Mouse (Mus musculus) limb, embryonic 10.5 days (tissue): Measurements from ENCODE around the gene Mtfr1l. TPM values are rescaled to one million over a fixed set of nuclear protein-coding genes. Genes with fewer than 3 reads are reported as not detected.

Experiments
- DNase-seq: peaks from one replicate; pipeline ENCODE4 v3.0.0-alpha.2; 2017; ENCODE audit warnings: low spot score
- H3K27ac ChIP-seq: fragments of 300-500 bp; sonication (generic); 2 replicates; pipeline ENCODE4 v1.5.1; 2016; ENCODE audit warnings: mild to moderate bottlenecking
- H3K27me3 ChIP-seq: fragments of 300-500 bp; sonication (generic); 2 replicates; pipeline ENCODE4 v1.6.1; 2016; ENCODE audit warnings: low read depth, mild to moderate bottlenecking; ENCODE audit not compliant: poor library complexity, severe bottlenecking
- H3K36me3 ChIP-seq: fragments of 300-500 bp; sonication (generic); 2 replicates; pipeline ENCODE4 v1.6.1; 2016; ENCODE audit warnings: mild to moderate bottlenecking, moderate library complexity
- H3K4me1 ChIP-seq: fragments of 300-500 bp; sonication (generic); 2 replicates; pipeline ENCODE4 v1.6.1; 2016
- H3K4me3 ChIP-seq: fragments of 300-500 bp; sonication (generic); 2 replicates; pipeline ENCODE4 v1.5.1; 2016; ENCODE audit warnings: mild to moderate bottlenecking, moderate library complexity
- H3K9me3 ChIP-seq: fragments of 300-500 bp; sonication (generic); replicated peaks from 2 replicates; pipeline ENCODE4 v1.6.1; 2016; ENCODE audit warnings: mild to moderate bottlenecking
- WGBS: fragments of 180-500 bp; shearing (Covaris S2); methylation state at CpG from one replicate; pipeline ENCODE4 v1.1.7; 2016; 5-methylcytosine and 5-hydroxymethylcytosine counted together
- polyA plus RNA-seq: library from polyadenylated mRNA; unstranded; fragments of >200 nt; fragmentation: Nextera tagmentation; extraction: Ambion mirVana; gene quantifications from 2 replicates; pipeline ENCODE4 v1.2.1, GENCODE M21; 2016

The Mtfr1l gene
- polyA plus RNA-seq, 1 experiment from 2014 or later = 109 TPM

GRCm38 (mm10) chr4:134569831-134570230, 34.6 kb upstream of the Mtfr1l start:
- WGBS = 74% methylated on average over 8 of the region's 8 CpGs
- Histone ChIP-seq H3K27ac (no peak overlapping the region), H3K9me3 (no peaks in the 10 kb centered on the region), H3K36me3 (peaks cover 6% of the 10 kb centered on the region), H3K27me3 (peaks cover 16% of the 10 kb centered on the region; the same call in 1 of the 2 replicates), H3K4me3 (no peak overlapping the region), H3K4me1 (peaks cover 7% of the 10 kb centered on the region; the same call in 1 of the 2 replicates)
- DNase-seq = no peak

GRCm38 (mm10) chr4:134569205-134569604, 34.0 kb upstream of the Mtfr1l start:
- peaks cover 16% of the 10 kb centered on the region; the same call in 1 of the 2 replicates for H3K27me3 ChIP-seq
- no peaks in the 10 kb centered on the region for H3K9me3 ChIP-seq
- peak; percentile 56 for DNase-seq
- H3K4me1 ChIP-seq = peaks cover 7% of the 10 kb centered on the region; the same call in 1 of the 2 replicates
- H3K36me3 ChIP-seq = peaks cover 7% of the 10 kb centered on the region
- 73% methylated on average over 6 of the region's 6 CpGs for WGBS
- no peak overlapping the region for H3K27ac ChIP-seq
- no peak overlapping the region for H3K4me3 ChIP-seq

- no peaks in the 10 kb centered on the region for H3K9me3 ChIP-seq
- peaks cover 16% of the 10 kb centered on the region; the same call in 1 of the 2 replicates for H3K27me3 ChIP-seq
- no peak overlapping the region for H3K4me3 ChIP-seq
- H3K36me3 ChIP-seq = peaks cover 7% of the 10 kb centered on the region; the same call in 1 of the 2 replicates
- H3K27ac ChIP-seq = 0 out of 2 replicates have a peak overlapping the region, but pooled peaks have one; percentile 10
- H3K4me1 ChIP-seq = peaks cover 7% of the 10 kb centered on the region; the same call in 1 of the 2 replicates
- 34% methylated on average over 19 of the region's 19 CpGs for WGBS
- DNase-seq = no peak
Observed at GRCm38 (mm10) chr4:134567377-134568226, 32.4 kb upstream of the Mtfr1l start.

DNA sequence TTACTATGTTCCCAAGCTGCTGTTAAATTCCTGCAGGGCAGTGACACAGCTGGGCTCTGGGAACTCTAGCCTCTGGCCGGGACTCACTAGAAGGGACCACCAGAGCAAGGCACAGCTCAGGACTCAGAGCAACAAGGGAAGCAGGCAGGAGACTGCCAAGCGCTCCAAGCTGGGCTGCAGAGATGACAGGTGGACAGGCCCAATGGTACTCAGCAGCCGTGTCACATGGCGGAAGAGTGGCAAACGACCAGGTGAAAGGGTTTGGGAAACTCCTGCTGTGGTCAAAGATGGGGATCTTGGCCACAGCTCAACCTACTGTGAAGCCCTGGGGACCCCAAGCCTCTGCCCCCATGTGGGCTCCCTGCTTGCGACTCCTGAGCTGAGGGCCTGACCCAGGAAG, 28.9 kb upstream of the Mtfr1l start:
- H3K9me3 ChIP-seq = no peaks in the 10 kb centered on the region
- H3K4me3 ChIP-seq = no peak overlapping the region
- H3K4me1 ChIP-seq = peaks cover 9% of the 10 kb centered on the region
- no peak overlapping the region for H3K27ac ChIP-seq
- peaks cover 16% of the 10 kb centered on the region; the same call in 1 of the 2 replicates for H3K27me3 ChIP-seq
- peaks cover 7% of the 10 kb centered on the region; the same call in 1 of the 2 replicates for H3K36me3 ChIP-seq
- DNase-seq = no peak
- WGBS = 84% methylated on average over 6 of the region's 6 CpGs

GRCm38 (mm10) chr4:134563624-134564023, 28.4 kb upstream of the Mtfr1l start:
- no peak overlapping the region for H3K27ac ChIP-seq
- WGBS = 90% methylated on average over 16 of the region's 16 CpGs
- no peaks in the 10 kb centered on the region for H3K9me3 ChIP-seq
- H3K36me3 ChIP-seq = peaks cover 7% of the 10 kb centered on the region; the same call in 1 of the 2 replicates
- peaks cover 13% of the 10 kb centered on the region for H3K4me1 ChIP-seq
- H3K27me3 ChIP-seq = peaks cover 11% of the 10 kb centered on the region; the same call in 1 of the 2 replicates
- DNase-seq = no peak
- H3K4me3 ChIP-seq = no peak overlapping the region

DNA sequence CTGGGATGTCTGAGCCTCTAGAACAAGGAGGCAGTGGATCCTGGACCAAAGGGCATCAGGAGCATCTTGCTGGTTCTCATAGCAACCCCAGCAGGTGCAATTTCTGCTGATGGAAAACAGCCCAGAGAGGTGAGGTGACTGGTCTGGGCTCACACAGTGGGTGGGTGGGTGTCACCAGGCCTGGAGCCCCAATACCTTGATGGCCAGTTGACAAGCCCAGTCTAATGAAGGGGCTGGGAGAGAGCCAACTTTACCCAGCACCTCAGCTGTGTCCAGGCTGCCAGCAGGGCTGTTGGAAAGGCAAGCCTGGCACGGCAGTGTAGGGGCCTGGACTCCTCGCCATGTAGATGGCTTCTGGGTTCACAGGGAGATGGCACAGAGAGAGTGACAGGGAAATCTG, 26.8 kb upstream of the Mtfr1l start:
- Histone ChIP-seq H3K36me3 (peaks cover 7% of the 10 kb centered on the region; the same call in 1 of the 2 replicates), H3K27me3 (no peaks in the 10 kb centered on the region), H3K4me1 (peaks cover 19% of the 10 kb centered on the region), H3K9me3 (no peaks in the 10 kb centered on the region), H3K27ac (no peak overlapping the region), H3K4me3 (no peak overlapping the region)
- no peak for DNase-seq
- 90% methylated on average over 2 of the region's 2 CpGs for WGBS

DNA sequence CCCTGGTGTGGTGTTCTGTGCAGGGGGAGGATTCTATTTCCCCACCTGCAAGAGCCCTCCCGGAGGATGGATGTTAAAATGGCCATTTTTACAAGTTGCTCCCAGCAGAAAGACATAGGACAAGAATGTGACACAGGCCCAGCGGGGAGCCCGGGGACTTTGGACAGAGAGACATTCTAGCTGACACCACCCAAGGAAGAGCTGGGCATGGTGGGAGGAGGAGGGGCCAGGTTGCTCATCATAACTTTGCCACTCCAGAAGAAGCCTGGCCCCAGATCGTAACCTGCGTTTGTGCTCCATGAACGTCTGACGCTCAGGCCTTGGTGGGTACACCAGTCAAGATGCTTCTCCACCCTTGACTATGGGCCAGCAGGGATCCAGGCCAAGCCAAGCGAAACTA, 25.5 kb upstream of the Mtfr1l start:
- Histone ChIP-seq H3K9me3 (no peaks in the 10 kb centered on the region), H3K4me1 (peaks cover 19% of the 10 kb centered on the region), H3K36me3 (peaks cover 7% of the 10 kb centered on the region; the same call in 1 of the 2 replicates), H3K27me3 (no peaks in the 10 kb centered on the region), H3K4me3 (no peak overlapping the region), H3K27ac (no peak overlapping the region)
- no peak for DNase-seq
- WGBS = 92% methylated on average over 8 of the region's 8 CpGs

DNA sequence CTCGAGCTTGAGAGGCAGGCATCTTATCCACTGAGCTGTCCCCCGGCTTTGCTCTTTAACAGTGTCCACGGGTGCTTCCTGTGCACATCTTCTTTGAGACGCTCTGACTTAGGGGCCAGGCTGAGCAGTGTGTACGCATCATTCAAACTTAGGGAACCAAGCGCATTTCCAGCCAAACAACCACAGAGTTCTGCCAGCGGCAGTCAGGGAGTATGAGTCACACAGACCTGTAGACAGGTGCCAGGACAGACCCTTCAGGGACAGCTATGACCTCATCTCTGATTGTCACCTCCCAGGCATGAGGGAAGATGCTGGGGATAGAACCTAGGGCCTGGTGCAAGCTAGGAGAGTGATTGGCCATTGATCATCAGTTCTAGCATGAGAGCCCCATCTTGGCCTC, 24.0 kb upstream of the Mtfr1l start:
- Histone ChIP-seq H3K9me3 (no peaks in the 10 kb centered on the region), H3K4me1 (peaks cover 24% of the 10 kb centered on the region), H3K27me3 (no peaks in the 10 kb centered on the region), H3K36me3 (no peaks in the 10 kb centered on the region), H3K27ac (peak overlapping the region; percentile 54; the same call in 1 of the 2 replicates), H3K4me3 (no peak overlapping the region)
- no peak for DNase-seq
- 85% methylated on average over 7 of the region's 7 CpGs for WGBS

GRCm38 (mm10) chr4:134558570-134559113, 23.5 kb upstream of the Mtfr1l start:
- no peaks in the 10 kb centered on the region for H3K9me3 ChIP-seq
- no peak overlapping the region for H3K4me3 ChIP-seq
- peak overlapping the region; percentile 54 for H3K27ac ChIP-seq
- peaks cover 24% of the 10 kb centered on the region for H3K4me1 ChIP-seq
- no peaks in the 10 kb centered on the region for H3K36me3 ChIP-seq
- 44% methylated on average over 9 of the region's 9 CpGs for WGBS
- peak; percentile 49 for DNase-seq
- H3K27me3 ChIP-seq = no peaks in the 10 kb centered on the region

- WGBS = 20% methylated on average over 16 of the region's 16 CpGs
- Histone ChIP-seq H3K4me1 (peaks cover 24% of the 10 kb centered on the region), H3K36me3 (no peaks in the 10 kb centered on the region), H3K4me3 (no peak overlapping the region), H3K27me3 (no peaks in the 10 kb centered on the region), H3K9me3 (no peaks in the 10 kb centered on the region), H3K27ac (no peak overlapping the region)
- DNase-seq = peak; percentile 58
Observed at GRCm38 (mm10) chr4:134557626-134558249, 22.6 kb upstream of the Mtfr1l start.

DNA sequence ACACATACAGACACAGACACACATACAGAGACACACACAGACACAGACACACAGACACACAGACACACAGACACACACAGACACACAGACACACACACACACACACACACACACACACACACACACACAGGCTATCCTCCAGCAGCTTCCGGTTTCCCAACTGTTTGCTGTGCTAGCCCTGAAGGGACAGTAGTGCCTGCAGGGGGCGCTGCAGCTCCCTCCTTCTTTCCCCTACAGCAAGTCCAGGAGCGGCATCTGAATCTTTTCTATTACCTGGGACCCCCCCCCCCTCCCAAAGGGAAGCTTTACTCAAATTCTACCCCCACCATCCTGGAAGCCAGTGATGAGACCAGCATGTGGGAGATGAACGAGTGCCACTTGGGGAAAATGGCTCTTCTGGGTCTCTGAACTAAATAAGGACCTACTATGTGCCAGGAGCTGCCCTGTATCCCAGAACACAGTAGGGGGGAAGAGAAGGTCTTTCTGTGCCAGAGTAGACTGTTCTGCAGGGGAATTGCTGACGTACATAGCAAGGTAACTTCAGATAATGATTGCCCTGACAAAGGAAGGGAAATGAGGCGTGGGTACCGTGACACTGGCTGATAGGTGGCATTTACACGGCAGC, 20.9 kb upstream of the Mtfr1l start:
- Histone ChIP-seq H3K4me1 (peaks cover 35% of the 10 kb centered on the region), H3K27me3 (no peaks in the 10 kb centered on the region), H3K27ac (no peak overlapping the region), H3K36me3 (no peaks in the 10 kb centered on the region), H3K9me3 (no peaks in the 10 kb centered on the region), H3K4me3 (no peak overlapping the region)
- DNase-seq = no peak
- WGBS = 71% methylated on average over 8 of the region's 8 CpGs

DNA sequence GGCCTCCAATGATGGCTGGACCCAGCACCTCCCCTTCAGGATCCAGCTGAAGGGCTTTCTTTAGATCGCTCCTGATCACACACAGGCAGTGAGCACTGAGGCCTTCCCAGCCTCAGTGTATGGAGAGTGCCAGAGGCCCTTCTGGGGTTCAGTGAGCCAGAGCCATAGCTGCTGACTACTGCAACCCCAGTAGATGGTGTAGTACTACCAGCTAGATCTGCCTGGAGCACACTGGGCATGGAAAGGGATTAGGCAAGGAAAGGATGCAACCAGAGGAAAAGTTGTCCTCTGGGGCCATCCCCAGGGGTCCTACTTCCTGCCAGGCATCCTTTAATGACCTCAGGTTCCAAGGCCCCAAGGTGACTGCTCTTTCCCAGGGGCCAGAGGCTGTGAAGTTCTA, 18.4 kb upstream of the Mtfr1l start:
- Histone ChIP-seq H3K9me3 (peaks cover 9% of the 10 kb centered on the region), H3K4me1 (peaks cover 33% of the 10 kb centered on the region)
- WGBS = 82% methylated on average over 1 of the region's 1 CpGs

More for the DNA sequence above, 18.4 kb upstream of the Mtfr1l start:
- Histone ChIP-seq H3K36me3 (peaks cover 24% of the 10 kb centered on the region), H3K4me3 (no peak overlapping the region), H3K27ac (no peak overlapping the region), H3K27me3 (no peaks in the 10 kb centered on the region)
- no peak for DNase-seq
